Mouse (Mus musculus) heart, embryonic 14.5 days (tissue): Measurements from ENCODE around the gene Olfr19. TPM values are rescaled to one million over a fixed set of nuclear protein-coding genes. Genes with fewer than 3 reads are reported as not detected.
"Not testable (repeated sequence)": the region's sequence is repeated elsewhere in the genome, so short reads cannot be mapped to it uniquely, and the experiment has no call there.

Source experiments
- ATAC-seq: fragments of 200-750 bp; cut with Nextera tagmentation; 2 replicates; pipeline ENCODE4 v1.8.0; 2017; ENCODE audit warnings: low read depth, moderate TSS enrichment; ENCODE audit not compliant: insufficient number of reproducible peaks, insufficient read depth, low FRiP score
- H3K27ac ChIP-seq, 2 experiments: fragments of 200-500 bp in 1 of 2; fragments of 300-500 bp in 1 of 2; sonication (generic) in 1 of 2; replicated peaks in 1 of 2; 2 replicates each; pipeline ENCODE4 v1.5.1; 2012 to 2014; ENCODE audit warnings: low read depth in 2 of 2, low read length in 2 of 2, control low read depth in 1 of 2, mild to moderate bottlenecking in 1 of 2, mixed read lengths in 1 of 2; ENCODE audit not compliant: control insufficient read depth in 1 of 2, insufficient read depth in 1 of 2
- H3K27me3 ChIP-seq: fragments of 300-500 bp; sonication (generic); 2 replicates; pipeline ENCODE4 v1.6.1; 2014; ENCODE audit warnings: mild to moderate bottlenecking, low read length, control low read depth; ENCODE audit not compliant: control insufficient read depth, insufficient read depth
- H3K36me3 ChIP-seq: fragments of 300-500 bp; sonication (generic); 2 replicates; pipeline ENCODE4 v1.6.1; 2014; ENCODE audit warnings: mild to moderate bottlenecking, control low read depth, low read length, mixed read lengths; ENCODE audit not compliant: control insufficient read depth, insufficient read depth
- H3K4me1 ChIP-seq, 2 experiments: fragments of 200-500 bp in 1 of 2; fragments of 300-500 bp in 1 of 2; sonication (generic) in 1 of 2; 2 replicates each; pipeline ENCODE4 v1.6.1; 2012 to 2014; ENCODE audit warnings: low read length in 2 of 2, control low read depth in 1 of 2, mixed read lengths in 1 of 2; ENCODE audit not compliant: control insufficient read depth in 2 of 2, insufficient read depth in 2 of 2
- H3K4me2 ChIP-seq: fragments of 300-500 bp; sonication (generic); 2 replicates; pipeline ENCODE4 v1.6.1; 2014; ENCODE audit warnings: mild to moderate bottlenecking, low read length
- H3K4me3 ChIP-seq, 2 experiments: fragments of 200-500 bp in 1 of 2; fragments of 300-500 bp in 1 of 2; sonication (generic) in 1 of 2; 2 replicates each; pipeline ENCODE4 v1.5.1; 2012 to 2014; ENCODE audit warnings: low read length in 2 of 2, mild to moderate bottlenecking in 2 of 2, control low read depth in 1 of 2, low read depth in 1 of 2, moderate library complexity in 1 of 2; ENCODE audit not compliant: control insufficient read depth in 1 of 2, insufficient read depth in 1 of 2
- H3K9ac ChIP-seq: fragments of 300-500 bp; sonication (generic); 2 replicates; pipeline ENCODE4 v1.6.1; 2014; ENCODE audit warnings: mild to moderate bottlenecking, low read length
- H3K9me3 ChIP-seq: fragments of 300-500 bp; sonication (generic); 2 replicates; pipeline ENCODE4 v1.6.1; 2016; ENCODE audit warnings: low read length, control low read depth; ENCODE audit not compliant: control insufficient read depth
- WGBS: fragments of 180-500 bp; shearing (Covaris S2); extraction: QIAGEN DNeasy Blood & Tissue Kit; methylation state at CpG from one replicate; pipeline ENCODE4 v1.1.7; 2014; 5-methylcytosine and 5-hydroxymethylcytosine counted together
- polyA plus RNA-seq: library from polyadenylated mRNA; unstranded; fragments of >200 nt; fragmentation: Nextera tagmentation; extraction: Ambion mirVana; gene quantifications from 2 replicates; pipeline ENCODE4 v1.2.1, GENCODE M21; 2014

The Olfr19 gene
- not detected in 2 replicates for polyA plus RNA-seq

- no peaks in the 10 kb centered on the region for H3K4me1 ChIP-seq
- H3K9ac ChIP-seq, result no peak within 1 kb of the TSS
- WGBS, result 44% methylated on average over 2 of the region's 2 CpGs
- no peaks in the 10 kb centered on the region for H3K36me3 ChIP-seq
- H3K4me3 ChIP-seq, result no peak within 1 kb of the TSS
- no peaks in the 10 kb centered on the region for H3K27me3 ChIP-seq
- no peak within 1 kb of the TSS for H3K27ac ChIP-seq
- no peak within 1 kb of the TSS for H3K4me2 ChIP-seq
- no peak for ATAC-seq
- H3K9me3 ChIP-seq, result no peaks in the 10 kb centered on the region
These were observed at the start of gene Olfr19 for GRCm38 (mm10) chr16:16676305-16676704. Gene Olfr19 (minus strand): TSS chr16:16676405.

- Histone ChIP-seq H3K27me3 (no peaks in the 10 kb centered on the region), H3K9me3 (no peaks in the 10 kb centered on the region), H3K4me3 (no peak overlapping the region), H3K9ac (no peak overlapping the region), H3K4me2 (no peak overlapping the region), H3K36me3 (no peaks in the 10 kb centered on the region), H3K4me1 (no peaks in the 10 kb centered on the region), H3K27ac (no peak overlapping the region)
- 44% methylated on average over 3 of the region's 3 CpGs for WGBS
- ATAC-seq, result no peak
These were observed 8.8 kb upstream of the Olfr19 start for GRCm38 (mm10) chr16:16684975-16685374.

- ATAC-seq, result no peak
- Histone ChIP-seq H3K27ac (no peak overlapping the region), H3K4me2 (no peak overlapping the region), H3K9ac (no peak overlapping the region), H3K36me3 (no peaks in the 10 kb centered on the region), H3K4me1 (no peaks in the 10 kb centered on the region), H3K9me3 (no peaks in the 10 kb centered on the region), H3K4me3 (no peak overlapping the region), H3K27me3 (no peaks in the 10 kb centered on the region)
- WGBS, result 60% methylated on average over 2 of the region's 2 CpGs
These were observed 7.8 kb upstream of the Olfr19 start for GRCm38 (mm10) chr16:16684053-16684452.

GRCm38 (mm10) chr16:16664994-16665393 is 11.2 kb downstream of the Olfr19 start:
- 75% methylated on average over 4 of the region's 4 CpGs for WGBS
- Histone ChIP-seq H3K4me3 (no peak overlapping the region), H3K27me3 (no peaks in the 10 kb centered on the region), H3K36me3 (no peaks in the 10 kb centered on the region), H3K9me3 (no peaks in the 10 kb centered on the region), H3K27ac (no peak overlapping the region), H3K4me2 (no peak overlapping the region), H3K9ac (no peak overlapping the region), H3K4me1 (no peaks in the 10 kb centered on the region)
- no peak for ATAC-seq

- H3K9ac ChIP-seq, ATAC-seq, H3K27ac ChIP-seq, H3K4me1 ChIP-seq, H3K27me3 ChIP-seq, H3K36me3 ChIP-seq, H3K4me3 ChIP-seq, H3K9me3 ChIP-seq, H3K4me2 ChIP-seq: not testable (repeated sequence)
These were observed 11.7 kb downstream of the Olfr19 start for GRCm38 (mm10) chr16:16664516-16664915.

- 70% methylated on average over 1 of the region's 1 CpGs for WGBS
- no peak overlapping the region for H3K4me3 ChIP-seq
- H3K4me2 ChIP-seq, result no peak overlapping the region
- H3K4me1 ChIP-seq, result no peaks in the 10 kb centered on the region
- no peak overlapping the region for H3K9ac ChIP-seq
- no peaks in the 10 kb centered on the region for H3K9me3 ChIP-seq
- no peak for ATAC-seq
- H3K27ac ChIP-seq, result no peak overlapping the region
- H3K27me3 ChIP-seq, result no peaks in the 10 kb centered on the region
- no peaks in the 10 kb centered on the region for H3K36me3 ChIP-seq
These were observed 31.1 kb downstream of the Olfr19 start for GRCm38 (mm10) chr16:16645148-16645547.

GRCm38 (mm10) chr16:16633730-16634129 is 42.5 kb downstream of the Olfr19 start:
- Histone ChIP-seq H3K4me3 (no peak overlapping the region), H3K27me3 (no peaks in the 10 kb centered on the region), H3K4me2 (no peak overlapping the region), H3K9ac (no peak overlapping the region), H3K27ac (no peak overlapping the region), H3K36me3 (no peaks in the 10 kb centered on the region), H3K4me1 (no peaks in the 10 kb centered on the region), H3K9me3 (peaks cover 6% of the 10 kb centered on the region; the same call in 1 of the 2 replicates)
- ATAC-seq, result no peak
